Mouse (Mus musculus) forebrain, embryonic 14.5 days (tissue): ENCODE data around the gene Asic2. TPM values are rescaled to one million over a fixed set of nuclear protein-coding genes. Genes with fewer than 3 reads are reported as not detected.
A peak's percentile ranks its signal among the peaks of the same experiment; 100 is the strongest.

ENCODE experiments used
- ATAC-seq: fragments of 200-750 bp; cut with Nextera tagmentation; 2 replicates; pipeline ENCODE4 v1.8.0; 2017; ENCODE audit warnings: mild to moderate bottlenecking, moderate library complexity
- DNase-seq: peaks from one replicate; pipeline ENCODE4 v3.0.0-alpha.2; 2015; ENCODE audit warnings: low spot score
- H3K27ac ChIP-seq: fragments of 300-500 bp; sonication (generic); 2 replicates; pipeline ENCODE4 v1.5.1; 2014; ENCODE audit warnings: low read depth, mild to moderate bottlenecking, control low read depth, low read length, moderate library complexity
- H3K27me3 ChIP-seq: fragments of 300-500 bp; sonication (generic); replicated peaks from 2 replicates; pipeline ENCODE4 v1.6.1; 2014; ENCODE audit warnings: low read length, control low read depth, mixed read lengths; ENCODE audit not compliant: control insufficient read depth, insufficient read depth
- H3K36me3 ChIP-seq: fragments of 300-500 bp; sonication (generic); 2 replicates; pipeline ENCODE4 v1.6.1; 2014; ENCODE audit warnings: low read length, control low read depth; ENCODE audit not compliant: control insufficient read depth, insufficient read depth
- H3K4me1 ChIP-seq: fragments of 300-500 bp; sonication (generic); 2 replicates; pipeline ENCODE4 v1.6.1; 2014; ENCODE audit warnings: antibody characterized with exemption, low read length, control low read depth; ENCODE audit not compliant: control insufficient read depth, insufficient read depth
- H3K4me2 ChIP-seq: fragments of 300-500 bp; sonication (generic); 2 replicates; pipeline ENCODE4 v1.6.1; 2014; ENCODE audit warnings: mild to moderate bottlenecking, control low read depth, low read length
- H3K4me3 ChIP-seq: fragments of 300-500 bp; sonication (generic); 2 replicates; pipeline ENCODE4 v1.5.1; 2014; ENCODE audit warnings: low read depth, low read length, control low read depth
- H3K9ac ChIP-seq: fragments of 300-500 bp; sonication (generic); 2 replicates; pipeline ENCODE4 v1.6.1; 2014; ENCODE audit warnings: mild to moderate bottlenecking, low read length, control low read depth, moderate library complexity
- H3K9me3 ChIP-seq: fragments of 300-500 bp; sonication (generic); replicated peaks from 2 replicates; pipeline ENCODE4 v1.6.1; 2016; ENCODE audit warnings: low read length, control low read depth, mixed read lengths; ENCODE audit not compliant: control insufficient read depth
- WGBS: fragments of 180-500 bp; shearing (Covaris S2); extraction: QIAGEN DNeasy Blood & Tissue Kit; methylation state at CpG from one replicate; pipeline ENCODE4 v1.1.7; 2014; 5-methylcytosine and 5-hydroxymethylcytosine counted together
- polyA plus RNA-seq: library from polyadenylated mRNA; unstranded; fragments of >200 nt; fragmentation: Nextera tagmentation; extraction: Ambion mirVana; gene quantifications from 2 replicates; pipeline ENCODE4 v1.2.1, GENCODE M21; 2014

The Asic2 gene
- polyA plus RNA-seq, 1 experiment from 2014 or later = 3.8 TPM

DNA sequence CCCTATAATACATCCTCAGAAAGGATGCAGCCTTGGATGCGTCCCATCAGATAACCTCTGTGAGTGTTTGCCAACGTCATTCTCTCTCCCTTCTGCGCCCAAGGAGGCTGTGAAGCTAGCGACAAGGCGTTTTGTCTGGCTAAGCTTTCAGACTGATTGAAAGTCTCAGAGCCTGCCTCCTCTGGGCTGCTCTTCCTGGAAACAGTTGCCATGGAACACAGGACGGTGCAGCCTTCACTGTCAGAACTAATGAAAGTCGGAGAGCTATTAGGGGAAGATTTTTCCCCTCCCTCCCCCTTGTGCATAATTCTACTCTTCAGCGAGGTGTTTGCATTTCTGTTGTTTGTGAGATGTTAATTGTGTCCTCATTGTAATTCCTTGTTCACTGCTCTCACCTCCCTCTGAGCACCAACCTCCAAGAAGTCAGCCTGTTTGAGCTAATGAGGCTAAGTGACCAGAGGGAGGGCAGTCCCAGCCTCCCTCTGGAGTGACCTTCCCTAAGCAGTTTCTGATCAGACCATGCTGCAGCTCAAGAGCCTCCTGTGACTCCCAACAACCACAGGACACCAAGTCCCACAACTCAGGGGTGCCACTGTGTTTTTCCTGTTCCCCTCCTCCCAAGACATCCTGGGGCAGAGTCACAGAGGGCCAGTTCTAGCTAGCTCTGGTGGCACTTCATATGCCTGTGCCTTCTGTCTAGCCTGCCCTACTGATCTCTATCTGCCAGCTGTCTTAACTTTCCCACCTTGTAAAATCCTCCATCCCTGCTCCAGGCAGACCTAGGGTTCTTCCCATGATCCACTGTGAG is 70.5 kb downstream of the Asic2 start:
- ATAC-seq (peak; percentile 75), DNase-seq (peak; percentile 78)
- H3K9ac ChIP-seq = no peak overlapping the region
- H3K4me2 ChIP-seq = no peak overlapping the region
- no peaks in the 10 kb centered on the region for H3K36me3 ChIP-seq
- no peaks in the 10 kb centered on the region for H3K9me3 ChIP-seq
- H3K27ac ChIP-seq = peak overlapping the region; percentile 79
- no peaks in the 10 kb centered on the region for H3K27me3 ChIP-seq
- H3K4me3 ChIP-seq = no peak overlapping the region
- H3K4me1 ChIP-seq = peaks cover 9% of the 10 kb centered on the region
- WGBS = under 1% methylated on average over 8 of the region's 8 CpGs

DNA sequence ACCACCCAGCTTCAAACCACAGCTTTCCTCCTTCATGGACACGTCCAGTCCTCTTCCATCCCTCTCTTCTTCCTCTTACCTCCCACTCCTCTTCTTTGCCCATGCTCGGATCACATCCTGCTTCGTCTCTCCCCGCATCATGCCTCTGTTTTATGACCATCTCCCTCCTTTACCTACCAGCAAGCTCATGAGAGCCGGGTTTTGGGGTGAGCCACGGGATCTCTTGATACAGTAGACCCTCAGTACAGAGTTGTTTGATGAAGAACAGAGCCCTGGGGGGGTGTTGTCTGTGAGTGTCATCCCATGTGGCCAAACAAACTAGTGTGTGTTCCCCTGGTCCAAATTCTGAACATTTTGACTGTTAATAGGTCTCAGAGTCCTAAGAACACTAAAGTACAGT is 71.7 kb downstream of the Asic2 start:
- no peak overlapping the region for H3K27ac ChIP-seq
- no peak for DNase-seq
- H3K4me2 ChIP-seq = no peak overlapping the region
- WGBS = 87% methylated on average over 6 of the region's 6 CpGs
- peaks cover 9% of the 10 kb centered on the region for H3K4me1 ChIP-seq
- H3K9me3 ChIP-seq = no peaks in the 10 kb centered on the region
- no peak overlapping the region for H3K9ac ChIP-seq
- no peak overlapping the region for H3K4me3 ChIP-seq
- H3K36me3 ChIP-seq = no peaks in the 10 kb centered on the region
- H3K27me3 ChIP-seq = no peaks in the 10 kb centered on the region
- no peak for ATAC-seq

DNA sequence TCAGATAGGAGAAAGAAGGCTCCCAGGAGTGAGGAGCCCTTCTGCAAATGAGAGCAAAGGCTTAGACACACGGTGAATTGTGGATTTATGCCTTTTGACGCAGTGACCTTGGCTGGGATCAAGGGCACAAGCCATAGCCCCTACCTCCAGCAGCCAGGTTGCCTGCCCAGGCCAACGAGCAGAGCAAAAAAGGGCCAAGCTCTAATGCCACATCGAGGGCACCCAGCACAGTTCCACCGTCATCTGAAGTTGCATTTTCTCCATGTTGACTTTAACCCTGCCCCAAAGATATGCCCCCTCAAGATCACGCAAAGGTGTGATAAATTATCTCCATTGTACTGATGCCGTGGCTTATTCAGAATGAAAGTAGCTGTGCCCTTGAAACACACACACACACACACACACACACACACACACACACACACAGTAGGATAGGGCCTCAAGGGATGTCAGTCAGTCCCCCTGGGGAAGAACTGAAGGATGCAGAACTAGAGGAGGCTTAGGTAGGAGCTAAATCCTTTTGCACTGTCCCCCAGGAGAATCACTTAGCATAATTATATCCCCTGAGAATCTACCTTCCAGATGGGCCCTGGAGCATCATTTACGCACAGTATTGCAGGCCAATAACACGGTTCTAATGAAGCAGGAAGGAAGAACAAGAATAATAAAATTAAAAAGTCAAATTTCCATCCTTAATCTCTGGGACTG is 96.6 kb downstream of the Asic2 start:
- DNase-seq (no peak), ATAC-seq (no peak)
- Histone ChIP-seq H3K27me3 (no peaks in the 10 kb centered on the region), H3K4me3 (no peak overlapping the region), H3K36me3 (no peaks in the 10 kb centered on the region), H3K9me3 (no peaks in the 10 kb centered on the region), H3K9ac (no peak overlapping the region), H3K27ac (no peak overlapping the region), H3K4me1 (no peaks in the 10 kb centered on the region), H3K4me2 (no peak overlapping the region)
- WGBS = 68% methylated on average over 9 of the region's 9 CpGs

DNA sequence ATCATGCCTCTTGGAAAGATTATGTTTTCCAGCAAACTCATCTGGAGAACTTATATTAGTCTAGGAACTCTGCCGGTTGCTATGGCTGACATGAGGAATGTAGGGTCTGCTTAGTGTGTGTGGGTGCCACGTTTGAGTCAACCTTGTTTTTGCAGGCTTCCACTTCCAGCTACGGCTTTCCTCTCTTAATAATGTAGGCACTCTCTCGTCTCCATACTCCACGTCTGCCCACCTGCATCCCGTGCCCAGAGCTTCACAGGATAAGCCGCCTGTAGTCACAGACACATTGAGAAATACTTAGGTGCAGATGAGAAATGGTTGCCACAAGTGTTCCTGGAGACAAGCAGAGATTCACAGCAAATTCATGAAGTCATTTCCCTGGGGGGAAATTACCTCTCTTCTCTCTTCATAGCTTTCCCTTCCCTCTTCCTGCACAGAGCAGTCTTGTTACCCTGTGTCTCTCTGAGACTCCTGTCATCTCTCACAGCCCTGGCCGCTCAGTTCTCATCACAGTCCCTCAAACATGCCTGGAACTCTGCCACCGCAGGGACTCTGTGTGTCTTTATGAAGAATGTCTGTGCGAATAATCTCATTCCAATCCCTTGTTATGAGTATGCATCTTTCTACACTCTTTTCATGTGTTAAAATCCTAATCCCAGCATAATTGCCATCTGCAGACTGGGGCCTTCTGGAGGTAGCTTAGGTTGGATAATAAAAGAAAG is 102.4 kb downstream of the Asic2 start:
- H3K27me3 ChIP-seq = no peaks in the 10 kb centered on the region
- 40% methylated on average over 10 of the region's 10 CpGs for WGBS
- peaks cover 5% of the 10 kb centered on the region for H3K4me1 ChIP-seq
- no peak overlapping the region for H3K4me2 ChIP-seq
- ATAC-seq (no peak), DNase-seq (peak; percentile 48)
- H3K36me3 ChIP-seq = no peaks in the 10 kb centered on the region
- no peak overlapping the region for H3K4me3 ChIP-seq
- H3K27ac ChIP-seq = no peak overlapping the region
- no peak overlapping the region for H3K9ac ChIP-seq
- no peaks in the 10 kb centered on the region for H3K9me3 ChIP-seq

DNA sequence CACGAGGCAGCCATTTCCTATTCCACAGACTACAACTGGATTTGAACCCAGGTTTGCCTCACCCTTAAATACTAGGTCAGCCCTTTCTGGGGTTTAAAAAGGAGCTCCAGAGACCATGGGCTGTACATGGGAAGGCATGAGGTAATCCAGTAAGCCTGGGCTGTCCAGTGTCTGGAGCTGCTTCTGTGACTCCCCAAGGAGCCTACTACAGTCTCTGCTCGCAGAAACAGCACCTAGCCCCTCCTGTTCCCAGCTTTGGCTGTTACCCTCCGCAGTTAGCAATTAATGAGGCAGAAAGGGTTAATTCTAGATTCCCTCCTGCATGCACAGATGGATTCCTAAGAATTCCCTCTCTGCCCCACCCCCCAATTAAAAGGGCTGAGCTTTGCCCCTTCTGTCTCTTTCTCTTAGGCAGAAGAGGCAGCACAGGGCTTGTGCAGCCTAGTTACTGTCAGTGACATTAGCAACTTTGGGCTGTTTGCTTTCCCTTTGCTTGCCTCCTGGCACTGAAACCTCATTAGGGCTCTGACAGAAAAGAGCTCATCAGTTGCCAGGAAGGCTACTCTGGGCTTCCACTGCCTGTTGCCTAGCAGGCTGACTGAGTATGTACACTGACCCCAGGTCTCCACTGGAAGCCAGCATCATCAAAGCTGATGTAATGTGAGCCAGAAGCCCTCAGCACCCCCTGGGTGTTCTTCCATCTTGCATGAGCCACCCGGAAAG is 107.8 kb downstream of the Asic2 start, which contains the start of gene 5530401A14Rik:
Gene 5530401A14Rik (plus strand): TSS at position 424 of the 723 bp plus-strand sequence.
- DNase-seq (peak; percentile 92), ATAC-seq (peak; percentile 91)
- Histone ChIP-seq H3K9ac (no peak within 1 kb of the TSS), H3K9me3 (no peaks in the 10 kb centered on the region), H3K36me3 (no peaks in the 10 kb centered on the region), H3K4me3 (no peak within 1 kb of the TSS), H3K4me1 (peaks cover 16% of the 10 kb centered on the region), H3K27ac (peak within 1 kb of the TSS; percentile 44; the same call in 1 of the 2 replicates), H3K27me3 (no peaks in the 10 kb centered on the region), H3K4me2 (no peak within 1 kb of the TSS)
- 17% methylated on average over 4 of the region's 4 CpGs for WGBS

DNA sequence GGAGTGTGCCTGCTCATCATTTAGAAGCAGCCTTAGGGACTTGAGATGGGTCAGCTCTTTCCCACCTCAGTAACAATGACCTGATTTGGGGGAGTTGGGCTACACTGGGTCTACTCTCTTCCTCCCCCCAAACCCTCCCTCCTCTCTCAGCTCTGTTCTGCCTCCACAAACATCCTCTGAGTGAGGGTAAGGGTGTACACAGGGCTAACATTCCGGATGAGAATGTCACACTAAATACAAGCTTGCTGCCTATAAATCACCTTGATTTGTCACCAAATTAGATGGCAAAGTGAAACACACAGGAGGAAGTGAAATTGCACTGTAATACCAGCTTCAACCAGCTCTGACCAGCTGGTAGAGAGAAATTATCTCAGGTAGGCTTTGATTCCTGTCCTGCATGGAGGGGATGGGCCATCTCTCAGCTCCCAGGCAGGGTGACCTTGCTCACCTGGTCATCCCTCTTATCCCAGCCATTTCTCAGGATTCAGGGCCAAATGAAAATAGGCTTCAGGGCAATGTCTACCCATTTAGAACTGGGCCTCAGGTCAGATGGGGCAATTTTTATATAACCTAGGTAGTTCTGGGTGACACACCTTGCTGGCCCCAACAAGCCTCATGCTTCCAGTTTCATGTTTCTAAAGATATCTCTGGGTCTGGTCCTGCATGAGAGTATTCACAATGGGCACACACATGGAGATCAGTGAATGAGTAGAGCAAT is 120.3 kb downstream of the Asic2 start:
- H3K27me3 ChIP-seq = no peaks in the 10 kb centered on the region
- no peaks in the 10 kb centered on the region for H3K36me3 ChIP-seq
- H3K4me2 ChIP-seq = no peak overlapping the region
- H3K9me3 ChIP-seq = no peaks in the 10 kb centered on the region
- ATAC-seq (no peak), DNase-seq (no peak)
- H3K4me3 ChIP-seq = no peak overlapping the region
- no peaks in the 10 kb centered on the region; the same call in 1 of the 2 replicates for H3K4me1 ChIP-seq
- no peak overlapping the region for H3K9ac ChIP-seq
- 90% methylated on average over 1 of the region's 1 CpGs for WGBS
- H3K27ac ChIP-seq = no peak overlapping the region

DNA sequence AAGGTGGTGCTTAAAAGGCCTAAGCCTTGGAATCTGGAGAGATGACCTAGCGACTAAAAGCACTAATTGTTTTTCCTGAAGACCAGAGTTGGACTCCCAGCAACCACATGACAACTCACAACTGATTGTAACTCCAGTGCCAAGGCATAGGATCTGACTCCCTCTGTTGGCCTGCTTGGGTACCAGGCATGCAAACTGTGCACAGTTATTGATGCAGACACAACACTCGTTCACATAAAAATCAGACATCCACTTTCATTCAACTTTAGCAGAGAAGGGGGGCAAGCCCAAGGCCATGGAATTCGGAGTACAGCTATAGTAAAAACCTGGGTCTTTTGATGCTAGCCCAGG is 122.6 kb downstream of the Asic2 start:
- Histone ChIP-seq H3K9ac (no peak overlapping the region), H3K4me3 (no peak overlapping the region), H3K36me3 (no peaks in the 10 kb centered on the region), H3K4me2 (no peak overlapping the region), H3K27me3 (no peaks in the 10 kb centered on the region), H3K9me3 (no peaks in the 10 kb centered on the region), H3K27ac (no peak overlapping the region), H3K4me1 (no peaks in the 10 kb centered on the region; the same call in 1 of the 2 replicates)
- no peak for ATAC-seq
- 64% methylated on average over 3 of the region's 3 CpGs for WGBS
- no peak for DNase-seq
